Mouse (Mus musculus) fat pad, adult 2 months (tissue): ENCODE measurements at regions not wholly inside any gene's neighbourhood (a gene's known extent, or its start where the extent isn't known, plus 50 kb on each side); places are given as distances from the start of the nearest gene placed in this dataset.

Experiments used
- DNase-seq: peaks from one replicate; pipeline ENCODE4 v3.0.0-alpha.2; 2011; ENCODE audit warnings: low read depth, low spot score; ENCODE audit errors: extremely low read depth

DNA sequence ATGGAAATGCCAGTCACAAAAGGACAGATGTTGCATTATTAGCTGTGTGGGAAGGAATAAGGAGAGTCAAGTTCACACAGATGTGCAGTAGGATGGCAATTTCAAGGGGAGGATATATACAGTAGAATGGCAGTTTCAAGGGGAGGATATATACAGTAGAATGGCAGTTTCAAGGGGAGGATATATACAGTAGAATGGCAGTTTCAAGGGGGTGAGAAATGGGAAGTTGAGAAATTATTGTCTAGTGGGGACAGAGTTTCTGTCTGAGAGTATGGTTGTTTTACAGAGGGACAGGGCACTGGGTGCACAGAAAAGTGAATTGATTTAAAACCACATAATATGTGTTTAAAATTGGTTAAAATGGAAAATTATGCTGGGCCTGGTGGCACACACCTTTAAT is 54.8 kb upstream of the Scel start:
- DNase-seq: no peak

GRCm38 (mm10) chr14:103456106-103456505 is 57.0 kb upstream of the Scel start:
- DNase-seq: no peak

DNA sequence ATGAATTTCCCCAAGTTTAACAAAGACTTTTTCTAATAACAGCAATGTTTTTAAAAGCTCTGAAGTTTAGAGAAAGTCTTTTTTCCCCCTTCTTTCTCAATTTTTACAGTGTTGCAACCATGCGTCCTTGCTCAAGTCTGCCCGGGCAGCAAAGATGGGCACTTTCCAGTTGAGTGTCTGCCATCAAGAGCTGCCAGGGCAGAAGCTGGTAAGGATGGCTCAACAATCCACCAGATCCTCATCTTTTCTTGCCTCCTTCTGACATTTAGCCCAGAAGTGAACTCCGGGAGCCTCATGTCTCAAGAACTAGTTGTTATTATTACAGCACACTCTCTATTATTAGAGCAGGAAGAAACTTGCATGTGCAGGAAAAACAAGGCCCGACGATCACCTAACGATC is 62.4 kb upstream of the Scel start:
- peak; percentile 86 for DNase-seq

GRCm38 (mm10) chr14:103449447-103449846 is 63.7 kb upstream of the Scel start:
- no peak for DNase-seq

GRCm38 (mm10) chr14:103449033-103449432 is 64.1 kb upstream of the Scel start:
- no peak for DNase-seq

GRCm38 (mm10) chr14:103446671-103447070 is 66.5 kb upstream of the Scel start:
- peak; percentile 31 for DNase-seq

- DNase-seq: no peak
Measured at GRCm38 (mm10) chr14:103441454-103442065, 71.6 kb upstream of the Scel start.

GRCm38 (mm10) chr14:103440243-103440642 is 72.9 kb upstream of the Scel start:
- DNase-seq: no peak

DNA sequence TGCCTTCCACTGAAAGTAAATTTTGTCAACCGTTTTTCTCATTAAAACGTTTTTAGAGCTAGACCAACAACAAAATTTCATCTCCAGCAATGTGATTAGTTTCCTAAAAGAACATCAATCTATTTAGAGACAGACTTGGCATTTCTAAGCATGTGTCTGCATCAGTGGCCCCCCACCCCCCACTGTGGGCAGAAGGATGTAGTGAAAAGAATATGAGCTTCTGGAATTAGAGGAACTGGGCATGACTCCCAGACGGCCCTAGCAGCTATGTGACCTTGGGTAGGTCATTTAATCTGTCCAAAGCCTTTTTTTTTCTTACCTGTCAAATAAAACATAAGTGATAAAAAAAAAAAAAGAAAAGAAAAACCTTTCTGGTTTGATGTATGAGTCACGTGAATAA is 78.9 kb upstream of the Scel start:
- DNase-seq: no peak

- DNase-seq: no peak
Measured at GRCm38 (mm10) chr14:103433106-103433505, 80.0 kb upstream of the Scel start.

GRCm38 (mm10) chr14:103427873-103428272 is 81.3 kb upstream of the Mycbp2 start:
- no peak for DNase-seq

DNA sequence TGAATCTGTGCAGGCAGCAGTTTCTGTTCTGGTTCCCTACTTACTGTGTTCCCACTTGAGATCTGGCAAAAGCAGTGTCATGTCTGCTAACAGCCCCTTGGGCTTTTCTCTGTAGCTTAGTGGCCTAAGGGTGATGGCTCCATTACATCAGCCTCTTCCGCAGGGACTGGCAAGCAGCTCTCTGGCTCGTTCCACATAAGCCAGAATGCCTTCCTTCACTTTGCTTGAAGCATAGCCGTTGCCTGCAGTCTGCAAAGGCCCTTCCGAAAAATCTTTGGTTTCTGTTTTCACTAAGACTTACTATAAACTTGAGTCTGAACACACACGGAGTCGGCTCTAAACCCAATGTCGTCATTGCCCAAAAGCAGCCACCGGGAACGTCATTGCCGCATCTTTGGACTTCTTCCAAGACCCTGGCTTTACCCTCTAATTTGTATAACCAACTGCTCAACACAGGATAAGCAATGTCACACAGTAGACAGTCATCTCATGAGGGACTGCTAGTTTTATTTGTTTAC is 74.8 kb upstream of the Mycbp2 start:
- DNase-seq: no peak

- no peak for DNase-seq
Measured at GRCm38 (mm10) chr14:103417110-103418061, 70.8 kb upstream of the Mycbp2 start.

DNA sequence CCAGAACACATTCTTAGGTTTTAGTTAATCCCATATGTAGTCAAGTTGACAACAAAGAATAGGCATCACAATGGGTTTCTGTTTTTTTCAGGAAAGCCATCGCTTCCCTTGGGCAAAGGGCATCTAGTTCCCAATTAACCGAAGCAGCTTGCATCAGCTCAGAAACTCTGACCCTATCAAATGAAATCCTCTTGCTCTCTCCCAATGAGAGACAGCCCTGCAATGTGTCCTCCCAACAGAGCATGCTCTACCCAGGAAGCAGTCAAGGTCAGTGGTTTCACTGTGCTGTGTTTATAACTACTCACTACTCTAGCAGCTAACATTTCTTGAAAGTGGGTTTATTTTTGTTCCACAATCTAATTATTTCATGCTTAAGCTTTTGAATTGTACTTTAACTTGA is 58.0 kb upstream of the Mycbp2 start:
- DNase-seq: no peak

GRCm38 (mm10) chr14:103403054-103403453 is 56.4 kb upstream of the Mycbp2 start:
- DNase-seq: no peak

GRCm38 (mm10) chr14:103401983-103402382 is 55.4 kb upstream of the Mycbp2 start:
- no peak for DNase-seq

GRCm38 (mm10) chr14:103401280-103401679 is 54.7 kb upstream of the Mycbp2 start:
- no peak for DNase-seq

DNA sequence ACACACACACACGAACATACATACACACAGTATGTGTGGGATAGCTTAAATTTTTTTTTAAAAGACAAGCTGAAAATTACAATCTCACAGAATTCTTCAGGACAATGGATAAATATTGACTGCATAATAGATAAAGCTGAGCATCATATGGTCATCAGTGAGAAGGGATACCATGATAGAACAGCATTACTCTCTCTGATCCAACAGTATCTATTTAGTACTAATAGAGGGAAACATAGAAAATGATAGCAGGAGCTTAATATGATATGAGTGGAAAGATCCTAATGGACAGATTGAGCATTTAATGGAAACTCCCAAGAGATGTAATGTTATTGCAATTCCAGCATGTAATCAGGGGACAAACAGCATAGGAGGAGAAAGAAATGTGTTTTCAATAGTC is 51.8 kb upstream of the Mycbp2 start:
- no peak for DNase-seq
